Mouse (Mus musculus): ENCODE measurements around the gene Gbf1.

GRCm38 (mm10) chr19:46132577-46132976 lies 19.7 kb upstream of the Gbf1 start:
- no peak for TF ChIP-seq CTCF (conservative IDR thresholded peaks at IDR 0.05 in 1 of 2, IDR thresholded peaks at IDR 0.05 in 1 of 2; ENCODE audit: low read depth in 2 of 2, low read length in 2 of 2)
- TF ChIP-seq TCF12 (IDR thresholded peaks at IDR 0.05; ENCODE audit: low read depth, low read length), result no peak
- no peak for TF ChIP-seq EP300 (IDR thresholded peaks at IDR 0.05; ENCODE audit: low read length)
- TF ChIP-seq ZNF384 (IDR thresholded peaks at IDR 0.05; ENCODE audit: low read depth, low read length), result no peak
- TF ChIP-seq MEF2A (IDR thresholded peaks at IDR 0.05; ENCODE audit: borderline replicate concordance, low read depth, low read length), result no peak
- TF ChIP-seq SIN3A (IDR thresholded peaks at IDR 0.05; ENCODE audit: low read length), result no peak
- TF ChIP-seq CHD2 (IDR thresholded peaks at IDR 0.05; ENCODE audit: low read length), result no peak
- TF ChIP-seq CHD1 (IDR thresholded peaks at IDR 0.05; ENCODE audit: low read depth, low read length), result no peak
- TF ChIP-seq ETS1 (conservative IDR thresholded peaks at IDR 0.05; ENCODE audit: low read depth, low read length), result no peak
